Mouse (Mus musculus) erythroid progenitor cell, adult 5-6 weeks (primary cell): ENCODE data around the gene Ifna1. TPM values are rescaled to one million over a fixed set of nuclear protein-coding genes. Genes with fewer than 3 reads are reported as not detected.
"Not testable (repeated sequence)": the region's sequence is repeated elsewhere in the genome, so short reads cannot be mapped to it uniquely, and the experiment has no call there.

ENCODE experiments used
- ATAC-seq: replicated peaks from 2 replicates; pipeline ENCODE4 v1.8.0; 2016; ENCODE audit warnings: moderate number of reproducible peaks, mild to moderate bottlenecking, moderate TSS enrichment, inconsistent platforms; ENCODE audit not compliant: poor library complexity, low FRiP score, severe bottlenecking
- total RNA-seq, 2 experiments: library from RNA; stranded (forward) in 1 of 2; stranded (reverse) in 1 of 2; fragments of 150-400 nt in 1 of 2; fragments of 186-747, 209-891 nt in 1 of 2; gene quantifications; 2 replicates each; pipeline versions ENCODE4 v1.2.3 to v1.2.4; 2015 to 2017; ENCODE audit warnings: low replicate concordance in 2 of 2

The Ifna1 gene
- not detected in 2 replicates for total RNA-seq (2015; ENCODE audit: low replicate concordance)
- not detected in 2 replicates for total RNA-seq (2017; ENCODE audit: low replicate concordance)

- ATAC-seq, result no peak
Observed at GRCm38 (mm10) chr4:88849698-88850097, at the start of gene Ifna1. Ifna1 (plus strand) TSS chr4:88850087.

- not testable (repeated sequence) for ATAC-seq
Observed at GRCm38 (mm10) chr4:88802954-88803353, 46.9 kb upstream of the Ifna1 start, which contains the start of gene Gm13287. Gm13287 (plus strand) TSS chr4:88803254.

GRCm38 (mm10) chr4:88805231-88805630 is 44.7 kb upstream of the Ifna1 start, which contains the start of gene Gm13288:
Gm13288 (plus strand) TSS chr4:88805531.
- not testable (repeated sequence) for ATAC-seq

- not testable (repeated sequence) for ATAC-seq
Observed at GRCm38 (mm10) chr4:88805761-88806160, 44.1 kb upstream of the Ifna1 start.

GRCm38 (mm10) chr4:88815928-88816327 is 34.0 kb upstream of the Ifna1 start, which contains the start of gene Ifna7:
Ifna7 (plus strand) TSS chr4:88816228.
- ATAC-seq, result no peak

GRCm38 (mm10) chr4:88819659-88820058 is 30.2 kb upstream of the Ifna1 start, which contains the start of gene Ifna11:
Ifna11 (plus strand) TSS chr4:88819959.
- no peak for ATAC-seq

GRCm38 (mm10) chr4:88822995-88823394 is 26.9 kb upstream of the Ifna1 start:
- no peak for ATAC-seq

GRCm38 (mm10) chr4:88827116-88827515 is 22.8 kb upstream of the Ifna1 start, which contains the start of gene Ifna6:
Ifna6 (plus strand) TSS chr4:88827416.
- not testable (repeated sequence) for ATAC-seq

- no peak for ATAC-seq
Observed at GRCm38 (mm10) chr4:88830523-88830922, 19.4 kb upstream of the Ifna1 start.

- not testable (repeated sequence) for ATAC-seq
Observed at GRCm38 (mm10) chr4:88835225-88835624, 14.7 kb upstream of the Ifna1 start, which contains the start of gene Ifna5. Ifna5 (plus strand) TSS chr4:88835525.

GRCm38 (mm10) chr4:88838828-88839227 is 11.1 kb upstream of the Ifna1 start:
- no peak for ATAC-seq

GRCm38 (mm10) chr4:88840058-88840457 is 9.8 kb upstream of the Ifna1 start:
- ATAC-seq, result no peak

GRCm38 (mm10) chr4:88841438-88841911 is 8.4 kb upstream of the Ifna1 start, which contains the start of gene Ifna4:
Ifna4 (plus strand) TSS chr4:88841861.
- ATAC-seq, result no peak

GRCm38 (mm10) chr4:88845334-88845733 is 4.6 kb upstream of the Ifna1 start:
- ATAC-seq, result no peak

GRCm38 (mm10) chr4:88851026-88851763 is 1.3 kb downstream of the Ifna1 start:
- no peak for ATAC-seq

- ATAC-seq, result no peak
Observed at GRCm38 (mm10) chr4:88859214-88859613, 9.3 kb downstream of the Ifna1 start.

GRCm38 (mm10) chr4:88863309-88863708 is 13.4 kb downstream of the Ifna1 start:
- ATAC-seq, result no peak

GRCm38 (mm10) chr4:88864599-88864998 is 14.7 kb downstream of the Ifna1 start:
- ATAC-seq, result no peak

GRCm38 (mm10) chr4:88865011-88865569 is 15.2 kb downstream of the Ifna1 start:
- ATAC-seq, result no peak

GRCm38 (mm10) chr4:88867366-88867925 is 17.6 kb downstream of the Ifna1 start:
- peak; percentile 87 for ATAC-seq
